Mouse (Mus musculus) midbrain, embryonic 12.5 days (tissue): ENCODE results near the gene Megf6. TPM values are rescaled to one million over a fixed set of nuclear protein-coding genes. Genes with fewer than 3 reads are reported as not detected.

Experiments used
- ATAC-seq: fragments of 200-750 bp; cut with Nextera tagmentation; 2 replicates; pipeline ENCODE4 v1.8.0; 2017; ENCODE audit warnings: low read depth, moderate TSS enrichment, moderate library complexity; ENCODE audit not compliant: low FRiP score
- H3K27ac ChIP-seq: fragments of 300-500 bp; sonication (generic); replicated peaks from 2 replicates; pipeline ENCODE4 v1.5.1; 2016; ENCODE audit warnings: mild to moderate bottlenecking
- H3K27me3 ChIP-seq: fragments of 300-500 bp; sonication (generic); 2 replicates; pipeline ENCODE4 v1.6.1; 2016; ENCODE audit warnings: mild to moderate bottlenecking
- H3K36me3 ChIP-seq: fragments of 300-500 bp; sonication (generic); 2 replicates; pipeline ENCODE4 v1.6.1; 2016
- H3K4me1 ChIP-seq: fragments of 300-500 bp; sonication (generic); 2 replicates; pipeline ENCODE4 v1.6.1; 2016
- H3K4me2 ChIP-seq: fragments of 300-500 bp; sonication (generic); replicated peaks from 2 replicates; pipeline ENCODE4 v1.6.1; 2016; ENCODE audit warnings: mild to moderate bottlenecking, moderate library complexity
- H3K4me3 ChIP-seq: fragments of 300-500 bp; sonication (generic); 2 replicates; pipeline ENCODE4 v1.5.1; 2016; ENCODE audit warnings: mild to moderate bottlenecking
- H3K9ac ChIP-seq: fragments of 300-500 bp; sonication (generic); replicated peaks from 2 replicates; pipeline ENCODE4 v1.6.1; 2016; ENCODE audit warnings: mild to moderate bottlenecking, moderate library complexity
- H3K9me3 ChIP-seq: fragments of 300-500 bp; sonication (generic); 2 replicates; pipeline ENCODE4 v1.6.1; 2016; ENCODE audit warnings: mild to moderate bottlenecking
- WGBS: fragments of 180-500 bp; shearing (Covaris S2); methylation state at CpG from one replicate; pipeline ENCODE4 v1.1.7; 2016; 5-methylcytosine and 5-hydroxymethylcytosine counted together
- polyA plus RNA-seq: library from polyadenylated mRNA; unstranded; fragments of >200 nt; fragmentation: Nextera tagmentation; extraction: Ambion mirVana; gene quantifications from 2 replicates; pipeline ENCODE4 v1.2.1, GENCODE M21; 2016

Megf6 gene
- polyA plus RNA-seq: 21.3 and 29.5 TPM in 2 replicates

DNA sequence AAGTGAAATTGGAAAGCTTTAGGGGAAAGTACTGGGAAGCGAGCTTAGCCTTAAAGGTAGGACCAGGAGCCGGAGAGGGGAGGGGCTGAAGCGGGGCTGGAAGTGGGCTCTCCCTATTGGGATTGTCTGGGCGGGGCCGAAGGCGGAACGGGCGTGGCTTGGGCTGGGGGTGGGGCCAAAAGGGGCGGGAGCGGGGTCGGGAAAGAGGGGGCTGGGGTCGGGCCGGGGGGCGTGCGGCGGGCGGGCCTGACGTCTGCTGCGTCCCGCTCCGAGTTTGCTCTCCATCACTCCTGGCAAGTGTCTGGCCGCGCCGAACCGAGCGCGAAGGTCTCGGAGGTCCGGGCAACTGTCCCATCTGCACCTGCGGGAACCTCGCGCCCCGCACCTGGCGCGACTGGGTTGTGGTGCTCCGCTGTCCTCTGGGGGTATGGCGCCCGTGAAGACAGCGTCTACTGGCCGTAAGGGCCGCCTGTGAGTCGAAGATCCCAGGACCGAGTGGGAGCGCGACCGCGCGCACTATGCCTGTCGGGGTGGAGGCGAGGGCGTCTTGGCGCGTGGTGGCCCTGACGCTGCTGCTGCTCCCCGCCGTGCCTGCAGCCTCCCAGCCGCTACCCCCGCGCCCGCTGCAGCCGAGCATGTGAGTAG lies at the start of gene Megf6:
TSS of gene Megf6 (plus strand) at position 225 of the 645 bp plus-strand sequence.
- Histone ChIP-seq H3K27ac (peak within 1 kb of the TSS; percentile 30; the same call in 1 of the 2 replicates), H3K4me3 (peak within 1 kb of the TSS; percentile 63), H3K9me3 (no peaks in the 10 kb centered on the region), H3K4me2 (peak within 1 kb of the TSS; percentile 98), H3K27me3 (peaks cover 67% of the 10 kb centered on the region), H3K4me1 (peaks cover 35% of the 10 kb centered on the region), H3K9ac (peak within 1 kb of the TSS; percentile 68), H3K36me3 (no peaks in the 10 kb centered on the region)
- ATAC-seq: peak; percentile 73
- under 1% methylated on average over 54 of the region's 61 CpGs for WGBS

- Histone ChIP-seq H3K4me2 (no peak overlapping the region), H3K9me3 (no peaks in the 10 kb centered on the region), H3K4me1 (no peaks in the 10 kb centered on the region), H3K27me3 (peaks cover 32% of the 10 kb centered on the region), H3K4me3 (no peak overlapping the region), H3K9ac (no peak overlapping the region), H3K36me3 (no peaks in the 10 kb centered on the region), H3K27ac (no peak overlapping the region)
- 77% methylated on average over 11 of the region's 11 CpGs for WGBS
- ATAC-seq: no peak
These were observed 48.7 kb upstream of the Megf6 start for GRCm38 (mm10) chr4:154121800-154122199.

DNA sequence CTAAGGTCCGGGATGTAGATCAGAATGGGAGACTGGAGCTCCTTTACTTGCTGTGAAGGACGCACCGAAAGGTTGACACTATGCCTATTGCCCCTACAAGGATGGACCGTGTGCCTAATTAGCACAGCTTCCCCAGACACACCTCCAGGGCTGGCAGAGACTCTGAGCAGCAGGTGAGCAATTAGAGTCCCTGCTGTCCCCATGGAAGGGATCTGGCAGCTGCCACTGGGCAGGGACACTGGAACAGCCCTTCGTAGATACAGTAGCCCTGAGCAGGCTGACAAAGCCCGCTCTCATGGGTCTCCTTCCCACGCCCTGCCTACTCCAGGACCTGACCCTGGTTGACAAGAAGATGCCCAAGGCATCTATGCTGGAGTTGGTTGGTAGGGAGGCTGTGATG lies 48.2 kb upstream of the Megf6 start:
- Histone ChIP-seq H3K27me3 (peaks cover 34% of the 10 kb centered on the region), H3K9ac (no peak overlapping the region), H3K9me3 (no peaks in the 10 kb centered on the region), H3K27ac (no peak overlapping the region), H3K4me1 (no peaks in the 10 kb centered on the region), H3K4me2 (no peak overlapping the region), H3K36me3 (no peaks in the 10 kb centered on the region), H3K4me3 (no peak overlapping the region)
- ATAC-seq: no peak
- 84% methylated on average over 7 of the region's 7 CpGs for WGBS

DNA sequence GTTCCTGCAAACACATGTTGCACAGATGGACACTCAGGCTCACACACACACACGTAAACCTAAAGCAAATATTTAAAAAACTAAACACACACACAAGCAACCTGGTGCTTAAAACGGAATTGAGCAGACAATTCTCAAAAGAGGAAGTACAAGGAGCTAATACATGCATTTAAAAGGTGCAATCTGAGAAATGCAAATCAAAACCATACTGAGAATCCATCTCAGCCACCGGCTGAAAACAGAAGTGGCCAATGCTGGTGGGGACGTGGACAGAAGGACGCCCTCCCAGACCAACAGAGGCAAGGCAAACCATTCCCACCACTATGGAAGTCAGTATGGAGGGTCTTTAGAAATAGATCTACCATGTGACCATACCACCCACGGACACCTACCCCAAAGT lies 47.0 kb upstream of the Megf6 start:
- no peak overlapping the region for H3K27ac ChIP-seq
- no peak overlapping the region for H3K4me2 ChIP-seq
- peaks cover 29% of the 10 kb centered on the region for H3K27me3 ChIP-seq
- 81% methylated on average over 6 of the region's 6 CpGs for WGBS
- no peaks in the 10 kb centered on the region for H3K9me3 ChIP-seq
- no peak for ATAC-seq
- no peaks in the 10 kb centered on the region for H3K4me1 ChIP-seq
- no peaks in the 10 kb centered on the region for H3K36me3 ChIP-seq
- H3K4me3 ChIP-seq: no peak overlapping the region
- no peak overlapping the region for H3K9ac ChIP-seq

- ATAC-seq: no peak
- WGBS: 70% methylated on average over 5 of the region's 5 CpGs
These were observed 45.3 kb upstream of the Megf6 start for GRCm38 (mm10) chr4:154125202-154125601.

DNA sequence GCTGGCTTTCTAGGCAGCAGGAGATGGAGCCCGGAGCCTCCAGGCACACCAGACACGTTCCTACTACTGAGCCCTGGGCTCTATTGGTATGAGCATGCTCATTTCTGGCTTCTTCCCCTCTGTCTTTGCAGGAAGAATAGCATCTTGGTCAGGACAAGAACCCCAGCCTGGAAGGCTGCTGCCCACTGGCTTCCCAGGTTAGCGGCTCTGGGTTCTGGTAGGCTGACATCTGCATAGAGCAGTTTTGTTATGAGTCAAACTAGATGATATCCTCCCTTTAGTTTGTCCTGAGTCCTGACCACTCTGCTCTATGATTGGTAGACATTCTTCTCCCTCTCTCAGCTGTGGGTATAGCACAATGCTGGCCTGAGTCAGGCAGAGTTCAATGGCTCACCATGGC lies 43.3 kb upstream of the Megf6 start:
- Histone ChIP-seq H3K9ac (no peak overlapping the region), H3K27ac (no peak overlapping the region), H3K27me3 (peaks cover 28% of the 10 kb centered on the region), H3K4me3 (no peak overlapping the region), H3K36me3 (no peaks in the 10 kb centered on the region), H3K4me1 (no peaks in the 10 kb centered on the region), H3K4me2 (no peak overlapping the region), H3K9me3 (no peaks in the 10 kb centered on the region)
- WGBS: 86% methylated on average over 3 of the region's 3 CpGs
- ATAC-seq: no peak

More at GRCm38 (mm10) chr4:154125202-154125601, 45.3 kb upstream of the Megf6 start:
- Histone ChIP-seq H3K27ac (no peak overlapping the region), H3K4me2 (no peak overlapping the region), H3K27me3 (peaks cover 28% of the 10 kb centered on the region), H3K9me3 (no peaks in the 10 kb centered on the region), H3K36me3 (no peaks in the 10 kb centered on the region), H3K4me1 (no peaks in the 10 kb centered on the region), H3K9ac (no peak overlapping the region), H3K4me3 (no peak overlapping the region)

GRCm38 (mm10) chr4:154129950-154130349 lies 40.6 kb upstream of the Megf6 start:
- no peak overlapping the region for H3K9ac ChIP-seq
- no peaks in the 10 kb centered on the region for H3K9me3 ChIP-seq
- H3K27me3 ChIP-seq: peaks cover 32% of the 10 kb centered on the region
- H3K36me3 ChIP-seq: no peaks in the 10 kb centered on the region
- H3K4me2 ChIP-seq: no peak overlapping the region
- no peak overlapping the region for H3K27ac ChIP-seq
- H3K4me3 ChIP-seq: no peak overlapping the region
- no peaks in the 10 kb centered on the region for H3K4me1 ChIP-seq
- no peak for ATAC-seq

GRCm38 (mm10) chr4:154131894-154132293 lies 38.6 kb upstream of the Megf6 start:
- Histone ChIP-seq H3K27ac (no peak overlapping the region), H3K4me1 (no peaks in the 10 kb centered on the region), H3K36me3 (no peaks in the 10 kb centered on the region), H3K27me3 (peaks cover 42% of the 10 kb centered on the region), H3K9me3 (no peaks in the 10 kb centered on the region), H3K4me3 (no peak overlapping the region), H3K9ac (no peak overlapping the region), H3K4me2 (no peak overlapping the region)
- 74% methylated on average over 4 of the region's 4 CpGs for WGBS
- no peak for ATAC-seq

- H3K4me3 ChIP-seq: no peak overlapping the region
- H3K9me3 ChIP-seq: no peaks in the 10 kb centered on the region
- peaks cover 67% of the 10 kb centered on the region for H3K27me3 ChIP-seq
- ATAC-seq: no peak
- no peaks in the 10 kb centered on the region for H3K36me3 ChIP-seq
- no peak overlapping the region for H3K4me2 ChIP-seq
- peaks cover 7% of the 10 kb centered on the region for H3K4me1 ChIP-seq
- H3K27ac ChIP-seq: no peak overlapping the region
- H3K9ac ChIP-seq: no peak overlapping the region
- WGBS: 64% methylated on average over 4 of the region's 4 CpGs
These were observed 35.7 kb upstream of the Megf6 start for GRCm38 (mm10) chr4:154134803-154135202.

GRCm38 (mm10) chr4:154137139-154137538 lies 33.4 kb upstream of the Megf6 start:
- Histone ChIP-seq H3K4me3 (no peak overlapping the region), H3K4me2 (no peak overlapping the region), H3K36me3 (no peaks in the 10 kb centered on the region), H3K9me3 (no peaks in the 10 kb centered on the region), H3K4me1 (peaks cover 27% of the 10 kb centered on the region), H3K27me3 (peaks cover 83% of the 10 kb centered on the region), H3K27ac (no peak overlapping the region), H3K9ac (no peak overlapping the region)
- 67% methylated on average over 5 of the region's 5 CpGs for WGBS
- ATAC-seq: no peak

GRCm38 (mm10) chr4:154139671-154140181 lies 30.8 kb upstream of the Megf6 start:
- Histone ChIP-seq H3K36me3 (no peaks in the 10 kb centered on the region), H3K4me3 (peak overlapping the region; percentile 50), H3K27me3 (peaks cover 71% of the 10 kb centered on the region), H3K27ac (no peak overlapping the region), H3K9ac (peak overlapping the region; percentile 52), H3K9me3 (no peaks in the 10 kb centered on the region), H3K4me2 (peak overlapping the region; percentile 83), H3K4me1 (peaks cover 39% of the 10 kb centered on the region)
- under 1% methylated on average over 49 of the region's 59 CpGs for WGBS
- peak; percentile 23; the same call in 1 of the 2 replicates for ATAC-seq

DNA sequence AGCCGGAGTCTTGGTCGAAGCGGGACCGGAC lies 30.5 kb upstream of the Megf6 start, which contains the start of gene Trp73:
TSS of gene Trp73 (minus strand) at position 27 of the 31 bp plus-strand sequence.
- 0% methylated on average over 4 of the region's 4 CpGs for WGBS
- Histone ChIP-seq H3K27ac (no peak within 1 kb of the TSS), H3K27me3 (peaks cover 68% of the 10 kb centered on the region)

More for the DNA sequence above, 30.5 kb upstream of the Megf6 start, which contains the start of gene Trp73:
- H3K4me1 ChIP-seq: peaks cover 39% of the 10 kb centered on the region
- peak within 1 kb of the TSS; percentile 50 for H3K4me3 ChIP-seq
- peak within 1 kb of the TSS; percentile 92 for H3K4me2 ChIP-seq
- no peaks in the 10 kb centered on the region for H3K9me3 ChIP-seq
- H3K36me3 ChIP-seq: no peaks in the 10 kb centered on the region
- no peak for ATAC-seq
- H3K9ac ChIP-seq: peak within 1 kb of the TSS; percentile 52
